Mouse (Mus musculus): ENCODE measurements around the gene Rasgrp2.

DNA sequence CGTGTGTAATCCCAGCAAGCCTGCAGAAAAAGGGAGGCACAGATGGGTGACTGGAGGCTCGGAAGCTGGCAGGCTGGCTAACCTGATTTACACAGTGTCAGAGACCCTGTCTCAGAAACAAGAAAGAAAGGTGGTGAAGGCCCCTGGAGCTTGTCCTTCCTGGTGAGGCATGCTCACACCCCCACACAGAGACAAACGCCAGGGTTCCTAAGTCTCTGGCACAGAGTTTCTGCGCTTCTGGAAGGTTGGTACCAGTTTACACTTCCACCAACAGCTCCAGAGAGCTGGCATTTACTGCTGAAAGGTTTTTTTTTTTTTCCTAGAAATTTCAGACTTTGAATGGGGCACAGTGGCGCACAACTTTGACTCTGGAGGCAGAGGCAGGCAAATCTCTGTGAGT lies 2.9 kb upstream of the Rasgrp2 start:
- no peak for TF ChIP-seq CHD2 (IDR thresholded peaks at IDR 0.05; ENCODE audit: low read depth, low read length)
- TF ChIP-seq HCFC1 (IDR thresholded peaks at IDR 0.05; ENCODE audit: borderline replicate concordance, insufficient read depth, low read length), result no peak
- no peak for TF ChIP-seq MAFK (IDR thresholded peaks at IDR 0.05; ENCODE audit: insufficient read depth, low read depth, low read length)
- no peak for TF ChIP-seq ZNF384 (IDR thresholded peaks at IDR 0.05; ENCODE audit: low read depth, low read length)
- no peak for TF ChIP-seq ZC3H11A (IDR thresholded peaks at IDR 0.05; ENCODE audit: borderline replicate concordance, low read depth, low read length)
